Mouse (Mus musculus) midbrain, embryonic 14.5 days (tissue): ENCODE data around the gene Pfas. TPM values are rescaled to one million over a fixed set of nuclear protein-coding genes. Genes with fewer than 3 reads are reported as not detected.

Experiments used
- ATAC-seq: fragments of 200-750 bp; cut with Nextera tagmentation; 2 replicates; pipeline ENCODE4 v1.8.0; 2017; ENCODE audit warnings: moderate number of reproducible peaks, moderate library complexity; ENCODE audit not compliant: low FRiP score, low TSS enrichment
- DNase-seq: peaks from one replicate; pipeline ENCODE4 v3.0.0-alpha.2; 2015
- H3K27ac ChIP-seq: fragments of 300-500 bp; sonication (generic); replicated peaks from 2 replicates; pipeline ENCODE4 v1.5.1; 2014; ENCODE audit warnings: mild to moderate bottlenecking, low read depth, low read length, moderate library complexity
- H3K27me3 ChIP-seq: fragments of 300-500 bp; sonication (generic); 2 replicates; pipeline ENCODE4 v1.6.1; 2014; ENCODE audit warnings: low read length, control low read depth, mixed read lengths; ENCODE audit not compliant: control insufficient read depth, insufficient read depth
- H3K36me3 ChIP-seq: fragments of 300-500 bp; sonication (generic); 2 replicates; pipeline ENCODE4 v1.6.1; 2014; ENCODE audit warnings: low read length, control low read depth; ENCODE audit not compliant: control insufficient read depth, insufficient read depth
- H3K4me1 ChIP-seq: fragments of 300-500 bp; sonication (generic); 2 replicates; pipeline ENCODE4 v1.6.1; 2014; ENCODE audit warnings: mild to moderate bottlenecking, antibody characterized with exemption, low read length, control low read depth; ENCODE audit not compliant: control insufficient read depth, insufficient read depth
- H3K4me2 ChIP-seq: fragments of 300-500 bp; sonication (generic); 2 replicates; pipeline ENCODE4 v1.6.1; 2014; ENCODE audit warnings: mild to moderate bottlenecking, low read length, moderate library complexity
- H3K4me3 ChIP-seq: fragments of 300-500 bp; sonication (generic); replicated peaks from 2 replicates; pipeline ENCODE4 v1.5.1; 2014; ENCODE audit warnings: low read depth, low read length
- H3K9ac ChIP-seq: fragments of 300-500 bp; sonication (generic); replicated peaks from 2 replicates; pipeline ENCODE4 v1.6.1; 2014; ENCODE audit warnings: mild to moderate bottlenecking, low read length, moderate library complexity
- H3K9me3 ChIP-seq: fragments of 300-500 bp; sonication (generic); 2 replicates; pipeline ENCODE4 v1.6.1; 2016; ENCODE audit warnings: low read length, control low read depth, mixed read lengths; ENCODE audit not compliant: control insufficient read depth
- WGBS: fragments of 180-500 bp; shearing (Covaris S2); extraction: QIAGEN DNeasy Blood & Tissue Kit; methylation state at CpG from one replicate; pipeline ENCODE4 v1.1.7; 2014; 5-methylcytosine and 5-hydroxymethylcytosine counted together
- polyA plus RNA-seq: library from polyadenylated mRNA; unstranded; fragments of >200 nt; fragmentation: Nextera tagmentation; extraction: Ambion mirVana; gene quantifications from 2 replicates; pipeline ENCODE4 v1.2.1, GENCODE M21; 2014

Gene Pfas
- polyA plus RNA-seq, result 12.6 and 16.5 TPM in 2 replicates

DNA sequence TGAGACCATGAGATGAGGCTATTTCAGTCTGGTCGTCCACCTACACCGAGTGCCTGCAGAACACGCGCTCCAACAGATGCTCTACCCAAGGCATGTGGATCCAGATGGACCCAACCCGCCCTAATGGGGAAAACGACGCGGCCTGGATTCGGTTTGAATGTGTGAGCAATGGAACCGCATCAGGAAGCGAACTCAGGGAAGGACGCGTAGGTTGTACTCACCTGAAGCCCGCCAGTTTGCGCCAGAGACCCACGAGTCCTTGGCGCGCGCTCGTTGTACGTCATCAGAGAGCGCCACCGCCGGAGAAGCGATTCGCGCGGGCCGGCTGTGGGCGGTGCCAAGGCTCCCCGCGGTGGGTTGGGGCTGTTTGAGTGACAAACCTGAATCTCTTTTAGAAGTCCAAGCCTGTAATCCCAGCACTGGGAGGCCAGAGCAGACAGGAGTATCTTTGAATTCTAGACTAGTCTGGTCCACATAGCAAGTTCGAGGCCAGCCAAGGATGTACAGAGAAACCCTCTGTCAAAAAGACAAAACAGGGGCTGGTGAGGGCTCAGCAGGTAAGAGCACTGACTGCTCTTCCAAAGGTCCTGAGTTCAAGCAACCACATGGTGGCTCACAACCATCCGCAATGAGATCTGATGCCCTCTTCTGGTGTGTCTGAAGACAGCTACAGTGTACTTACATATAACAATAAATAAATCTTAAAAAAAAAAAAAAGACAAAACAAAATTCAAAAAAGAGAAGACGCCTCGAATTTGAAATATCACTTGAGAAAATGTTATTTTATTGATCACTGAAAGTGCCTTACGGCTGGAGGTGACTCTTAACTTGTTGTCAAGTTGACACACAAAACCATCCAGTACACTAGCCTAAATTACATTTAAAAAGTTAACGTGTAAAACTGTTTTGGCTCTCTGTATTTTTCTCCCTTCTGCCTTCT lies at the start of gene Pfas:
Gene Pfas (minus strand): TSS at position 279 of the 940 bp plus-strand sequence.
- H3K36me3 ChIP-seq, result peaks cover 4% of the 10 kb centered on the region; the same call in 1 of the 2 replicates
- peak within 1 kb of the TSS; percentile 68 for H3K4me3 ChIP-seq
- no peaks in the 10 kb centered on the region for H3K27me3 ChIP-seq
- 9% methylated on average over 38 of the region's 38 CpGs for WGBS
- peaks cover 13% of the 10 kb centered on the region for H3K4me1 ChIP-seq
- H3K27ac ChIP-seq, result peak within 1 kb of the TSS; percentile 45
- peak within 1 kb of the TSS; percentile 61 for H3K9ac ChIP-seq
- ATAC-seq (peak; percentile 85), DNase-seq (peak; percentile 98)
- no peaks in the 10 kb centered on the region for H3K9me3 ChIP-seq
- H3K4me2 ChIP-seq, result peak within 1 kb of the TSS; percentile 71

DNA sequence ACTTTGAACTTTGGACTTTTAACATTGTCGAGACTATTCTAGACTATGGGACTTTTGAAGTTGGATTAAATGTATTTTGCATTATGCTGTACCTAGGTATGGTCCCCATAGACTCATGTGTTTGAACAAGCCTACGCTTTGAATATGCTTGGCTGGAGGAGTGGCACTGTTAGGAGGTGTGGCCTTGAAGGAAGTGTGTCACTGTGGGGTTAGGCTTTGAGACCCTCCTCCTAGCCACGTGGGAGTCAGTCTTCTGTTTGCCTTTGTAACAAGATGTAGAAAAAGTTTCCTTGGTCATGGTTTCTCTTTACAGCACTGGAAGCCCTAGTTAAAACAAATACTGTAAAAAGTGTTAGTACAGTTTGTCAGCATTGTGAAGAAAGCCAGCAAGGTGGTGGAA lies 45.6 kb upstream of the Pfas start:
- no peak for DNase-seq
- no peak overlapping the region for H3K4me3 ChIP-seq
- H3K36me3 ChIP-seq, result no peaks in the 10 kb centered on the region
- H3K27ac ChIP-seq, result no peak overlapping the region
- no peaks in the 10 kb centered on the region for H3K9me3 ChIP-seq
- no peaks in the 10 kb centered on the region for H3K27me3 ChIP-seq
- 77% methylated on average over 3 of the region's 3 CpGs for WGBS
- H3K4me1 ChIP-seq, result peaks cover 10% of the 10 kb centered on the region
- no peak overlapping the region for H3K9ac ChIP-seq
- no peak for ATAC-seq
- H3K4me2 ChIP-seq, result no peak overlapping the region

DNA sequence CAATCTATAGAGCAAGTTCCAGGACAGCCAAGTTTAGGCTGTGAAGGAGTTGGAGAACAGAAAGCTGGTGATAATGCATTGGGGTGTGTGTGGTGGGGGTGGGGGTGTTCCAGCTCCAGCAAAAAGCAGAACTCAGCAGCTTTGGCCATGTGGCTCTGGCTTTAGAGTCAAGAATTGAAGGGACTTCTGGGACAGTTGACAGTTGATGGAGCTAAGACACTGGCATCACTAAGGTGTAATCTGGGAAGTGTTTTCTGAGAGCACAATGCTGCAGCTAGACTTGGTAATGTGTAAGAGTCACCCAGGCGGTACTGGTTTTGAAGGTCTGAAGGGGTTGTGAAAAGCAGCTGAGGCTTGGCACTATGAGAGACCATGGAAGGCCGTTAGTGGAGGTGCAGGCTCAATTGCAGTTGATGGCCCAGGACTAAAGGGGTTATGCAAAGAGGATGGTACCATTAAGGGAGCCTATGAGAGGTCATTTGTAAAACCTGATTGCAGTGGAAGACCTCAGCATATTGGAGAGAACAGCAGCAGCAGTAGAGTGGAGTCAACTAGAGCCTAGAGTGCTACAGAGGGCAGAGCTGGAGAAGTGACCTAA lies 44.7 kb upstream of the Pfas start:
- Histone ChIP-seq H3K4me3 (no peak overlapping the region), H3K9me3 (no peaks in the 10 kb centered on the region), H3K36me3 (no peaks in the 10 kb centered on the region), H3K4me2 (no peak overlapping the region), H3K4me1 (peaks cover 3% of the 10 kb centered on the region; the same call in 1 of the 2 replicates), H3K9ac (no peak overlapping the region), H3K27me3 (no peaks in the 10 kb centered on the region), H3K27ac (no peak overlapping the region)
- ATAC-seq (no peak), DNase-seq (no peak)
- WGBS, result 96% methylated on average over 2 of the region's 2 CpGs

DNA sequence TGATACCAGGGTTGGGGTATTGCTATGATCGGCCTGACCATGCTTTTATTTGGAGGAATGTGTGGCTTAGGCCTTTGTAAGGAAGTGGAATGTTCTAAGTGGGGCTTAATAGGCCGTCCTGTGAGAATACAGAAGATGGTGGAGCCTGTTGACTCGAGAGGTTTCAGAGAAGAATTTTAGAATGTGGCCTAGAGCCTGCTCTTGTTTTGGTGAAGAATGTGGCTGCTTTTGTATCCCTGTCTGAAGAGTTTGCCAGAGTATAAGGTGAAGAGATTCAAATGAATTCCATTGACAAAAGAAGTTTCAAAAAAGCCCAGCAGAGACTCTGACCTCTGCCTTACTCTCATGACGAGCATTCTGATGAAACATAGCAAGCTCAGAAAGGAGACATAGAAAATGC lies 43.5 kb upstream of the Pfas start:
- Histone ChIP-seq H3K27me3 (no peaks in the 10 kb centered on the region), H3K36me3 (no peaks in the 10 kb centered on the region), H3K27ac (no peak overlapping the region), H3K4me1 (no peaks in the 10 kb centered on the region), H3K4me2 (no peak overlapping the region), H3K4me3 (no peak overlapping the region), H3K9me3 (no peaks in the 10 kb centered on the region), H3K9ac (no peak overlapping the region)
- DNase-seq, result no peak
- no peak for ATAC-seq
- 62% methylated on average over 4 of the region's 4 CpGs for WGBS

DNA sequence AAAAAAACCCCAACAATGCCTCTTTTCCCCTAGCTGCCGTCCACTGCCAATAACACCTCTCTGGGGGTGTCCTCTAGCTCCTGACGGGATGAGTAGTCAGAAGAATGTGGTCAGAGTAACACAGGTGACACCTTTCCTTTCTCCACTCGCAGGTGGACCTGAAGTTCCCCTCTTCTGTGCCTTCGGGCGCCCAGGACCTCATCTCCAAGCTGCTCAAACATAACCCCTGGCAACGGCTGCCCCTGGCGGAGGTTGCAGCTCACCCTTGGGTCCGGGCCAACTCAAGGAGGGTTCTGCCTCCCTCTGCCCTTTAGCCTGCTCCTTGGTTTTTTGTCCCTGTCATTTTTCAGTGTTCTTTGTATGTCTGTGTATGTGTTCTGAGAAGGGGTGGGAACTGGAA lies 42.5 kb upstream of the Pfas start:
- no peak overlapping the region for H3K9ac ChIP-seq
- H3K36me3 ChIP-seq, result no peaks in the 10 kb centered on the region
- no peaks in the 10 kb centered on the region for H3K27me3 ChIP-seq
- no peak overlapping the region for H3K4me2 ChIP-seq
- ATAC-seq (no peak), DNase-seq (no peak)
- no peak overlapping the region for H3K4me3 ChIP-seq
- H3K9me3 ChIP-seq, result no peaks in the 10 kb centered on the region
- H3K4me1 ChIP-seq, result peaks cover 5% of the 10 kb centered on the region; the same call in 1 of the 2 replicates
- H3K27ac ChIP-seq, result no peak overlapping the region
- 88% methylated on average over 8 of the region's 8 CpGs for WGBS

DNA sequence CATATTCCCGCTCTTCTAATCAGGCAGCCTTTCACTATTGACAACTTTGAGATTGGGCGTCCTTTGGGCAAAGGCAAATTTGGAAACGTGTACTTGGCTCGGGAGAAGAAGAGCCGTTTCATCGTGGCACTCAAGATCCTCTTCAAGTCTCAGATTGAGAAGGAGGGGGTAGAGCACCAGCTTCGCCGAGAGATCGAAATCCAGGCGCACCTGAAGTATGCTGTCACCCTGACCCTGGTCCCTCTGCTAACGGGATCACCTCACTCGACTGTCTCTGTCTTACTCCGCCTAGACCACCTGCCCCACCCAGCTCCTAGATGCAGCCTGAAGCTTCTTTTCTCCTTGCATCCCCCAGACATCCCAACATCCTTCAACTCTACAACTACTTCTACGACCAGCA lies 39.9 kb upstream of the Pfas start:
- ATAC-seq (no peak), DNase-seq (no peak)
- Histone ChIP-seq H3K27ac (no peak overlapping the region), H3K9ac (no peak overlapping the region), H3K4me1 (peaks cover 6% of the 10 kb centered on the region; the same call in 1 of the 2 replicates), H3K4me3 (no peak overlapping the region), H3K27me3 (no peaks in the 10 kb centered on the region), H3K4me2 (no peak overlapping the region), H3K9me3 (no peaks in the 10 kb centered on the region), H3K36me3 (no peaks in the 10 kb centered on the region)
- 94% methylated on average over 14 of the region's 14 CpGs for WGBS

DNA sequence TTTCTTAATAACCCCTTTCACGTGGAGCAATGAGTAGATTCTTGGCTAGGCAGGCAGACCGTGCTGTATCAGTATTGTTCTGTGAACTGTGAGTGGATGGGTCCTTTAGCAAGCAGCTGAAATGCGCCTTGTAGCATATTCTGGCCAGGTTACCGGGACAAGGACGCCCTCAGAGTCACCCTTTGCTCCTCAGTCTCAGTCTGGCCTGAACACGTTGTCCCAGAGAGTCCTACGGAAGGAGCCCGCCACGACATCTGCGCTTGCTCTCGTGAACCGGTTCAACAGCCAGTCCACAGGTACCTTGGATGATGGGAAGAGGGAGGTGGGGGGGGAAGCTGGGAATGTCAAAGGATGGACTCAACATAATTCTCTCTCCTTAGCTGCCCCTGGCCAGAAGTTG lies 39.3 kb upstream of the Pfas start:
- H3K27ac ChIP-seq, result no peak overlapping the region
- H3K4me2 ChIP-seq, result peak overlapping the region; percentile 98; the same call in 1 of the 2 replicates
- no peaks in the 10 kb centered on the region for H3K9me3 ChIP-seq
- H3K4me3 ChIP-seq, result no peak overlapping the region
- H3K36me3 ChIP-seq, result no peaks in the 10 kb centered on the region
- ATAC-seq (no peak), DNase-seq (no peak)
- no peaks in the 10 kb centered on the region for H3K27me3 ChIP-seq
- peaks cover 6% of the 10 kb centered on the region; the same call in 1 of the 2 replicates for H3K4me1 ChIP-seq
- H3K9ac ChIP-seq, result no peak overlapping the region
- WGBS, result 92% methylated on average over 12 of the region's 12 CpGs

DNA sequence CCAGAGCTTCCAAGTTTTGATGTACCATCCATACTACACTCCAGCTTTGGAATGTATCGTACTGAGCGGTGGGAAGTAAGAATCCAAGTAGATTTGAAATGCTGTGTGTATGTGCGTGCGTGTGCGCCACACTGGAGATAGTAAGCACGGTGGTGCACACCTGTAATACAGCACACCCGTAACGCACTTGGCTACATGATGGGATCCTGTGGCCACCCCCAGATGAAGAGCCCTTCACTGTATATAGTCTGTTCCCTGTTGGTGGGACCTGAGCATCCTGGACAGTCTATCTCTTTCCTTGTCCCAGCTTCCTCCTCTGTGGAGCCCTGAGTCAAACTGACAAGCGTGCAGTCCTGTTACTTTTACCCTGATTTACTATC lies 38.1 kb upstream of the Pfas start:
- no peak for ATAC-seq

More for the DNA sequence above, 38.1 kb upstream of the Pfas start:
- Histone ChIP-seq H3K27ac (no peak overlapping the region), H3K4me3 (peak overlapping the region; percentile 58), H3K4me2 (peak overlapping the region; percentile 98), H3K9ac (peak overlapping the region; percentile 20; the same call in 1 of the 2 replicates), H3K36me3 (no peaks in the 10 kb centered on the region), H3K4me1 (peaks cover 6% of the 10 kb centered on the region; the same call in 1 of the 2 replicates), H3K9me3 (no peaks in the 10 kb centered on the region), H3K27me3 (no peaks in the 10 kb centered on the region)
- no peak for DNase-seq
- WGBS, result 19% methylated on average over 9 of the region's 9 CpGs
